Mouse (Mus musculus): ENCODE measurements around the gene Cryga. TPM values are rescaled to one million over a fixed set of nuclear protein-coding genes. Genes with fewer than 3 reads are reported as not detected.
"Not testable (repeated sequence)": the region's sequence is repeated elsewhere in the genome, so short reads cannot be mapped to it uniquely, and the experiment has no call there.

The Cryga gene
- polyA plus RNA-seq, 1 experiment from 2014 or later, result not detected

GRCm38 (mm10) chr1:65082188-65082587, 21.0 kb downstream of the Cryga start, which contains the start of gene Crygb:
Gene Crygb (minus strand): TSS chr1:65082288.
- no peak for ATAC-seq (ENCODE audit: low FRiP score, low read depth)
- H3K4me1 ChIP-seq, result 0 out of 2 replicates have a peak, but pooled peaks cover 2% of the 10 kb centered on the region
- H3K4me2 ChIP-seq (replicated peaks), result no peak within 1 kb of the TSS
- H3K27ac ChIP-seq (replicated peaks), result no peak within 1 kb of the TSS
- H3K27me3 ChIP-seq, result no peaks in the 10 kb centered on the region
- H3K36me3 ChIP-seq, result no peaks in the 10 kb centered on the region
- whole genome bisulfite sequencing, result 24% methylated on average over 7 of the region's 7 CpGs
- H3K4me3 ChIP-seq, result no peak within 1 kb of the TSS
- H3K9ac ChIP-seq (replicated peaks), result no peak within 1 kb of the TSS
- H3K9me3 ChIP-seq, result no peaks in the 10 kb centered on the region

- H3K36me3 ChIP-seq, result no peaks in the 10 kb centered on the region
- no peak overlapping the region for H3K4me3 ChIP-seq
- WGBS, result 25% methylated on average over 5 of the region's 5 CpGs
- H3K4me2 ChIP-seq (replicated peaks), result no peak overlapping the region
- no peaks in the 10 kb centered on the region for H3K27me3 ChIP-seq
- H3K9ac ChIP-seq (replicated peaks), result no peak overlapping the region
- no peak overlapping the region for H3K27ac ChIP-seq (replicated peaks)
- no peaks in the 10 kb centered on the region for H3K4me1 ChIP-seq
- H3K9me3 ChIP-seq, result no peaks in the 10 kb centered on the region
- ATAC-seq (ENCODE audit: low FRiP score, low read depth), result no peak
These were observed 27.6 kb downstream of the Cryga start for GRCm38 (mm10) chr1:65075607-65076006.

GRCm38 (mm10) chr1:65073589-65073988, 29.6 kb downstream of the Cryga start, which contains the start of gene Crygc:
Gene Crygc (minus strand): TSS chr1:65073689.
- 57% methylated on average over 6 of the region's 6 CpGs for WGBS
- no peak for ATAC-seq (ENCODE audit: low FRiP score, low read depth)

GRCm38 (mm10) chr1:65067842-65068241, 35.3 kb downstream of the Cryga start:
- no peaks in the 10 kb centered on the region for H3K4me1 ChIP-seq
- no peak overlapping the region for H3K27ac ChIP-seq (replicated peaks)
- H3K27me3 ChIP-seq, result no peaks in the 10 kb centered on the region
- ATAC-seq (ENCODE audit: low FRiP score, low read depth), result no peak
- no peak overlapping the region for H3K4me2 ChIP-seq (replicated peaks)
- no peak overlapping the region for H3K4me3 ChIP-seq
- H3K9me3 ChIP-seq, result no peaks in the 10 kb centered on the region
- H3K9ac ChIP-seq (replicated peaks), result no peak overlapping the region
- no peaks in the 10 kb centered on the region for H3K36me3 ChIP-seq

More at GRCm38 (mm10) chr1:65073589-65073988, 29.6 kb downstream of the Cryga start, which contains the start of gene Crygc:
- Histone ChIP-seq H3K9me3 (no peaks in the 10 kb centered on the region), H3K36me3 (no peaks in the 10 kb centered on the region), H3K27ac (replicated peaks) (no peak within 1 kb of the TSS), H3K4me3 (no peak within 1 kb of the TSS), H3K4me1 (no peaks in the 10 kb centered on the region), H3K4me2 (replicated peaks) (no peak within 1 kb of the TSS), H3K27me3 (no peaks in the 10 kb centered on the region), H3K9ac (replicated peaks) (no peak within 1 kb of the TSS)

- H3K9me3 ChIP-seq, result no peaks in the 10 kb centered on the region
- no peak overlapping the region for H3K9ac ChIP-seq (replicated peaks)
- 86% methylated on average over 15 of the region's 15 CpGs for WGBS
- no peaks in the 10 kb centered on the region for H3K4me1 ChIP-seq
- no peaks in the 10 kb centered on the region for H3K27me3 ChIP-seq
- H3K4me3 ChIP-seq, result no peak overlapping the region
- ATAC-seq (ENCODE audit: low FRiP score, low read depth), result no peak
- H3K36me3 ChIP-seq, result no peaks in the 10 kb centered on the region
- H3K4me2 ChIP-seq (replicated peaks), result no peak overlapping the region
- no peak overlapping the region for H3K27ac ChIP-seq (replicated peaks)
These were observed 39.0 kb downstream of the Cryga start for GRCm38 (mm10) chr1:65064201-65064600.

GRCm38 (mm10) chr1:65063352-65063751, 39.8 kb downstream of the Cryga start, which contains the start of gene Crygd:
Gene Crygd (minus strand): TSS chr1:65063452.
- H3K4me2 ChIP-seq (replicated peaks), result no peak within 1 kb of the TSS
- H3K27ac ChIP-seq (replicated peaks), result no peak within 1 kb of the TSS
- H3K36me3 ChIP-seq, result no peaks in the 10 kb centered on the region
- ATAC-seq (ENCODE audit: low FRiP score, low read depth), result no peak
- no peak within 1 kb of the TSS for H3K4me3 ChIP-seq
- 75% methylated on average over 8 of the region's 8 CpGs for WGBS
- no peaks in the 10 kb centered on the region for H3K4me1 ChIP-seq
- H3K9me3 ChIP-seq, result no peaks in the 10 kb centered on the region
- no peaks in the 10 kb centered on the region for H3K27me3 ChIP-seq
- H3K9ac ChIP-seq (replicated peaks), result no peak within 1 kb of the TSS

GRCm38 (mm10) chr1:65052140-65052539, 51.0 kb downstream of the Cryga start:
- no peak for ATAC-seq (ENCODE audit: low FRiP score, low read depth)
- Histone ChIP-seq H3K27me3 (no peaks in the 10 kb centered on the region), H3K27ac (replicated peaks) (no peak overlapping the region), H3K9ac (replicated peaks) (no peak overlapping the region), H3K36me3 (no peaks in the 10 kb centered on the region), H3K4me3 (no peak overlapping the region), H3K9me3 (no peaks in the 10 kb centered on the region), H3K4me2 (replicated peaks) (no peak overlapping the region), H3K4me1 (0 out of 2 replicates have a peak, but pooled peaks cover 3% of the 10 kb centered on the region)
- 37% methylated on average over 2 of the region's 2 CpGs for WGBS

- no peak overlapping the region for H3K27ac ChIP-seq (replicated peaks)
- H3K4me3 ChIP-seq, result no peak overlapping the region
- H3K36me3 ChIP-seq, result no peaks in the 10 kb centered on the region
- no peaks in the 10 kb centered on the region for H3K9me3 ChIP-seq
- H3K4me1 ChIP-seq, result 0 out of 2 replicates have a peak, but pooled peaks cover 3% of the 10 kb centered on the region
- 67% methylated on average over 7 of the region's 7 CpGs for WGBS
- no peak overlapping the region for H3K9ac ChIP-seq (replicated peaks)
- H3K4me2 ChIP-seq (replicated peaks), result no peak overlapping the region
- no peaks in the 10 kb centered on the region for H3K27me3 ChIP-seq
- ATAC-seq (ENCODE audit: low FRiP score, low read depth), result no peak
These were observed 51.5 kb downstream of the Cryga start for GRCm38 (mm10) chr1:65051696-65052095.

GRCm38 (mm10) chr1:65050952-65051351, 52.2 kb downstream of the Cryga start, which contains the start of gene Cryge:
Gene Cryge (minus strand): TSS chr1:65051149.
- H3K36me3 ChIP-seq; H3K4me3 ChIP-seq; H3K4me2 ChIP-seq (replicated peaks); H3K27ac ChIP-seq (replicated peaks); H3K9me3 ChIP-seq; H3K9ac ChIP-seq (replicated peaks); ATAC-seq (ENCODE audit: low FRiP score, low read depth); H3K4me1 ChIP-seq; H3K27me3 ChIP-seq: not testable (repeated sequence)
- WGBS, result 43% methylated on average over 8 of the region's 12 CpGs

Other genes starting within 250 kb of the Cryga start
- gene Plekhm3, start 146.5 kb downstream of the Cryga start, polyA plus RNA-seq (2016; fragmentation: Nextera tagmentation; extraction: Ambion mirVana), result 12.1 and 13.1 TPM in 2 replicates
- 0.20 TPM in 1 of 2 replicates, not detected in the other for gene Akr1cl, start 70.6 kb downstream of the Cryga start, polyA plus RNA-seq (2016; fragmentation: Nextera tagmentation; extraction: Ambion mirVana)
- not detected in 2 replicates for gene Cryge, start 52.2 kb downstream of the Cryga start, polyA plus RNA-seq (2016; fragmentation: Nextera tagmentation; extraction: Ambion mirVana)
- 0.65 TPM in 1 of 2 replicates, not detected in the other for gene Crygd, start 39.9 kb downstream of the Cryga start, polyA plus RNA-seq (2016; fragmentation: Nextera tagmentation; extraction: Ambion mirVana)
- 0.30 TPM in 1 of 2 replicates, not detected in the other for gene Crygc, start 29.7 kb downstream of the Cryga start, polyA plus RNA-seq (2016; fragmentation: Nextera tagmentation; extraction: Ambion mirVana)
- 0.36 TPM in 1 of 2 replicates, not detected in the other for gene Crygb, start 21.1 kb downstream of the Cryga start, polyA plus RNA-seq (2016; fragmentation: Nextera tagmentation; extraction: Ambion mirVana)
- gene Gm28845, start 16.2 kb upstream of the Cryga start, polyA plus RNA-seq (2016; fragmentation: Nextera tagmentation; extraction: Ambion mirVana), result not detected in 2 replicates
- gene D630023F18Rik, start 19.8 kb upstream of the Cryga start, polyA plus RNA-seq (2016; fragmentation: Nextera tagmentation; extraction: Ambion mirVana), result 0.13 TPM in 1 of 2 replicates, not detected in the other
- 397 and 420 TPM in 2 replicates for gene Idh1, start 83.1 kb upstream of the Cryga start, polyA plus RNA-seq (2016; fragmentation: Nextera tagmentation; extraction: Ambion mirVana)
- 18.4 and 19.9 TPM in 2 replicates for gene Pikfyve, start 83.3 kb upstream of the Cryga start, polyA plus RNA-seq (2016; fragmentation: Nextera tagmentation; extraction: Ambion mirVana)
- gene Pth2r, start 178.7 kb upstream of the Cryga start, polyA plus RNA-seq (2016; fragmentation: Nextera tagmentation; extraction: Ambion mirVana), result 0.19 and 0.21 TPM in 2 replicates

Data from midbrain, embryonic 12.5 days (tissue).